Mouse (Mus musculus): Measurements from ENCODE around the gene Arvcf.

- TF ChIP-seq GATA1 (IDR thresholded peaks at IDR 0.05; ENCODE audit: borderline replicate concordance, low read length) (no peak), FLI1 (IDR thresholded peaks at IDR 0.05; ENCODE audit: low read length) (no peak)
Measured at GRCm38 (mm10) chr16:18388583-18389435, 40.8 kb downstream of the Arvcf start.
